Mouse (Mus musculus): ENCODE measurements around the gene Tbc1d7. TPM values are rescaled to one million over a fixed set of nuclear protein-coding genes. Genes with fewer than 3 reads are reported as not detected.

Tbc1d7 gene
- total RNA-seq, 1 experiment from 2014 or later = 6.8 TPM

- no peak for ATAC-seq (ENCODE audit: extremely low read depth, insufficient number of reproducible peaks, low FRiP score, poor library complexity, severe bottlenecking)
Observed at GRCm38 (mm10) chr13:43152005-43152520, 19.2 kb downstream of the Tbc1d7 start.

- no peak for ATAC-seq (ENCODE audit: extremely low read depth, insufficient number of reproducible peaks, low FRiP score, poor library complexity, severe bottlenecking)
Observed at GRCm38 (mm10) chr13:43149661-43150060, 21.6 kb downstream of the Tbc1d7 start.

DNA sequence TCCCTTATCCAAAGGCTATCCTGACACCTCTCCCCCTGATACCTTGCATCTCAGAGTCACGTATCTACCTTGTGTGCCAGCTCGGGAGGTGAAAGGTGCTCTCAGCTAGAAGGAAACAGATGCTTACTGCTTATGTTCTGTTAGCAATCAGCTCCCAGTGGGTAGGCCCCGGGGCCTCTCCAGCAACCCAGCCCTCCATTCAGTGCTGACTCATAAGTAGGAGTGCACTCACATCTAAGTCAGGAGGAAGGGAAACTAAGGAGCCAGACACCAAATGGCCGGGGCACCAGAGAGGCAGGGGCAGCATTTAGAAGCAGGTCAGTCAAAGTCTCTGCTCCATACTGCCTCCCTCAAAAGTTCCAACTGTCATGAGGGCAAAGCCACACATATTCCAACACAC, 22.6 kb downstream of the Tbc1d7 start:
- ATAC-seq (ENCODE audit: extremely low read depth, insufficient number of reproducible peaks, low FRiP score, poor library complexity, severe bottlenecking) = no peak

- no peak for ATAC-seq (ENCODE audit: extremely low read depth, insufficient number of reproducible peaks, low FRiP score, poor library complexity, severe bottlenecking)
Observed at GRCm38 (mm10) chr13:43146515-43147258, 24.6 kb downstream of the Tbc1d7 start.

DNA sequence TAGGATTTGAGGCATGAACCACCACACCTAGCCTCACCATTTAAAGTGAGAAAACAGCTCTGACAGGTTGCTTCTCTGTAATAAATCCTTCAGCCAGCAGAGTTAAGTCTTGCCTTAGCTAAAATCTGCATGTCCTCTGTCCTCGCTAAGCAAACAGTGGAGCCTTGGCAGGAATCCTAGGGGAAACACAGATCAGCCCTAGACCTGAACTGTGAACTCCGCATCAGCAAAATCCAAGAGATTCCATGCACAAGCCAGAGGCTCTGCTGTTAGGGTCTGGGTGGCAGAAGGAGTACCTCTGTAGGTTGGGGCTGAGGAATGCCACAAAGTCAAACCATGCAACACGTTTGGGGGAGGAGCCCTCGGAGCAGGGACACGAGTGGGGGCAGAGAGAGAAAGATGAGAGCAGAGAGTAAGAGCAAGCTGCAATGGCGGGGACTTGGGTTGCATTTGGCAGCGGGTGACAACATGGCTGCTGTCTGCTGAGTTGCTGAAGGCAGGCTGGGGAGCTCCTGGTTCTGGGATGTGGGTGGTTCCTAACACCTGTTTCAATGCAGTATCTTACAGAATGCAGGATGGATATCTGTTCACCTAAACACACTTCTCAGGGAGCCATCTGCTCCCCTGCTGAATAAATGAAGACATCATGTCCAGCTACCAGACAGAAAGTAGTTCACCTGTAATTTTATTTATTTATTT, 26.4 kb downstream of the Tbc1d7 start:
- no peak for ATAC-seq (ENCODE audit: extremely low read depth, insufficient number of reproducible peaks, low FRiP score, poor library complexity, severe bottlenecking)

- no peak for ATAC-seq (ENCODE audit: extremely low read depth, insufficient number of reproducible peaks, low FRiP score, poor library complexity, severe bottlenecking)
Observed at GRCm38 (mm10) chr13:43134468-43134867, 36.8 kb downstream of the Tbc1d7 start.

- ATAC-seq (ENCODE audit: extremely low read depth, insufficient number of reproducible peaks, low FRiP score, poor library complexity, severe bottlenecking) = no peak
Observed at GRCm38 (mm10) chr13:43133400-43133799, 37.9 kb downstream of the Tbc1d7 start.

DNA sequence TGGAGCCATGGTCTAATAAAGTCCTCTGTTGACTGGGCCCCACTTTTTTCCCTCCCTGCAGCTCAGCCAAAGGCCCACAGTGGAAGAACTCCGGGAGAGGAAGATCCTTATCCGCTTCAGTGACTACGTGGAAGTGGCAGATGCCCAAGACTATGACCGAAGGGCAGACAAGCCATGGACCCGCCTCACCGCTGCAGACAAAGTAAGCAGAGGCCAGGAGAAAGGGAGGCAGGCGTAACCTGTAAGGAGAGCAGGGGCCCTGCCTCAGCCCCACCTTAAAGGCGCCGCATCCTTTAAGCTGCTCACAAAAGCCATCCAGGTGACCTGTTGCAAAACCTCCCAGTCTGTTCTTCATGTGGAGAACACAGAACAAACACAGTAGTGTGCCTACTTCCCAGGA, 38.4 kb downstream of the Tbc1d7 start:
- no peak for ATAC-seq (ENCODE audit: extremely low read depth, insufficient number of reproducible peaks, low FRiP score, poor library complexity, severe bottlenecking)

GRCm38 (mm10) chr13:43131741-43132191, 39.5 kb downstream of the Tbc1d7 start:
- no peak for ATAC-seq (ENCODE audit: extremely low read depth, insufficient number of reproducible peaks, low FRiP score, poor library complexity, severe bottlenecking)

GRCm38 (mm10) chr13:43130161-43130560, 41.1 kb downstream of the Tbc1d7 start:
- ATAC-seq (ENCODE audit: extremely low read depth, insufficient number of reproducible peaks, low FRiP score, poor library complexity, severe bottlenecking) = no peak

GRCm38 (mm10) chr13:43124683-43125074, 46.6 kb downstream of the Tbc1d7 start:
- ATAC-seq (ENCODE audit: extremely low read depth, insufficient number of reproducible peaks, low FRiP score, poor library complexity, severe bottlenecking) = no peak

GRCm38 (mm10) chr13:43123895-43124682, 47.2 kb downstream of the Tbc1d7 start:
- no peak for ATAC-seq (ENCODE audit: extremely low read depth, insufficient number of reproducible peaks, low FRiP score, poor library complexity, severe bottlenecking)

DNA sequence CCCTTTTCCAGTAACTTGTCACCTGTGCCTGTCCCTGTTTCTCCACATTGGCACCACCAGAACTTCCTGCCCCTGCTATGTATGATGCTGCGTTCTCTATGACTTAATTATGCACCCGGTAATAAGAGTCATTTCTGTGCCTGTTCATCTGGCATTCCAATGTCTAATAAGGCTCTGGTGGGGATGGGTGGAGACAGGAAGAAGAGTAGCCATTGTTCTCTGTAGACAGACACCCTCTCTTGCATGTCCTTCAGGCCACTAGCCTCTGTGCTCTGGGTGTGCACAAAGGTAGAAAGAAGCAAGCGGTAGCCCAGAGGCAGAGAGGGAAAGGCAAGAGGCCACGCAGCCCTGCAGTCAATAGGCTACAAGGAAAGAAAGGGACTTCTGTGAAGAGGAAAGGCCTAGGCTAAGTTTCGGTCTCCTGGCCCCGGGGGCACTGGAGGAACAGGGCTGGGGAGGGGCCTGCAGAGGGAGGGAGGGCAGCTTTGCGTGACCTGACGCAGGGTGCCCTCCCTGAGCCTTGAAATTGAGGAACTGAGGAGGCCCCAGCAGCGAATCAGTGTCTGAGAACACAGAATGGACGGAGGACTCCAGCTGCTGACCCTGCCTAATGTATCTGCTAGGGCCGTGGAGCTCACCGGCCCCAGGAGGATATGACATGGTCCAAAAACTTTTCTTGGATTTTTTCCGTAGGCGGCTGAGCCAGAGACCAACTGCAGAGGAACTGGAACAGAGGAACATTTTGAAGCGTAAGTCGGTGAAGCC, 48.8 kb downstream of the Tbc1d7 start:
- ATAC-seq (ENCODE audit: extremely low read depth, insufficient number of reproducible peaks, low FRiP score, poor library complexity, severe bottlenecking) = no peak

DNA sequence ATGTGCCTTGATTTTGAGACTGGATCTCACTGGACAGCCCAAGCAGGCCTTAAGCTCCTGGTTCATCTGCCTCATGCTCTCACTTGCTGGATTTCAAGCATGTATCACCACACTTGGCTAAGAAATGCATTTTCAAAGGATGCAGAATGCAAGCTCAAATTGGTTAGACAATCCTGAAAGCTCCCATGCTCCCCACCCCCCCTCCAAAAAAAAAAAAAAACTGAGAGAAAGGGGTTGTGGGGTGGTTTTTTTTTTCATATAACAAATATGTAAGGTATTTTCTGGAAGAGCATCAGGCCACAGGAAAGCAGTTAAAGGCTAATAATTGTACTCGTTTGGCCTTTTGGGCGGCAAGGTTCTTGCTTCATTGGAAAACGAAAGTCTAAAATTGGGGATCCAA, 58.2 kb downstream of the Tbc1d7 start:
- ATAC-seq (ENCODE audit: extremely low read depth, insufficient number of reproducible peaks, low FRiP score, poor library complexity, severe bottlenecking) = no peak

DNA sequence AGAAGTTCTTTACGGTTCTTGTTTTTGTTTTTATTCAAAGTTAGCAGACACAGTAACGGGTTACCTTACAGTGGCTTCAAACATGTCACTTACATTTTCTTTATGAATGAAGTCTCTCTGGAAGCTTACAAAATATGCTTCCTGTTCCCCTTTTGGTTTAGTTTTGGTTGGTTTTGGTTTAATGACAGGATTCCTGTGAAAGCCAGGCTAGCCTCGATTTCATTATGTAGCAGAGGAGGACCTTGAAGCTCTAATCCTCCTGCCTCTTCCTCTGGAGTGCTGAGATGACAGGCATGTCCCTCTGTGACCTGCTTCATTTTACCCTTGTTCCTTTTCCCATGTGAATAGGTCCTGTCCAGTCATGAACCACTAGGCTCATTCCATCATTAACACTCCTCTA, 58.6 kb downstream of the Tbc1d7 start:
- ATAC-seq (ENCODE audit: extremely low read depth, insufficient number of reproducible peaks, low FRiP score, poor library complexity, severe bottlenecking) = no peak

DNA sequence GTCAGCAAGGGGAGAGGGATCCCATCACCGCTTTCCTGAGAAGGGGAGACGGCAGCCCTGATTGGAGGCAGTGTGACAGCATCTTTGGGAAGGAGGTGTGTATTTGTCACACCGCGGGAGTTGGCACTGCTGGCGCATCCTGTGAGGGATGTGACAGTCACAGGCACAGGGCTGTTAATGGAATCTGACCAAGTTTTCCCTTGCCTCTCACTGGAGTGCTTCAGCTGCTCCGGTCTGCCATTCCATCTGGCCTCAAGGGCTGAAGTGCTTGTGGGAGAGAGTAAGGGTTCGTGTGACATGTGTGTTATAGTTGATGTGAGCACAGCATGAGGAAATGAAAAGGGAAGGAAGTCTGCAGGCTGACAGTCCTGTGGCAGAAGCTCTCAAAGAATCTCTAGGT, 59.0 kb downstream of the Tbc1d7 start:
- ATAC-seq (ENCODE audit: extremely low read depth, insufficient number of reproducible peaks, low FRiP score, poor library complexity, severe bottlenecking) = no peak

DNA sequence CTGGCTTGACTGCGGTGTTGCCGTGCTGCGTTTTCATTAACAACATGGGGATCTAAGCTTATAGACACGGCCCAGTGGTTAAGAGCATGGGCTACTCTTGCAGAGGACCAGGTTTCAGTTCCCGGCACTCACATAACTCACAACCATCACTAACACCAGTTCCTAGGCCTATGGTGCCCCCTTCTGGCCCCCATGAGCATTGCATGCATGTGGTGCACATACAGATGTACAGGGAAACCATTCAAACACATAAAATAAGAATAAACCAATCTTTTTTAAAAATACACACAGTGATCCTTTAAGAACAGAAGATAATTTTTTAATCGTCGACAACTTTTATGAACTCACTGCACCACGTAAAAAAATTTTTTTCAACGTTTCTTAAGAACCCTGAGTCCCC, 66.8 kb downstream of the Tbc1d7 start:
- ATAC-seq (ENCODE audit: extremely low read depth, insufficient number of reproducible peaks, low FRiP score, poor library complexity, severe bottlenecking) = no peak

- ATAC-seq (ENCODE audit: extremely low read depth, insufficient number of reproducible peaks, low FRiP score, poor library complexity, severe bottlenecking) = no peak
Observed at GRCm38 (mm10) chr13:43102943-43103342, 68.4 kb downstream of the Tbc1d7 start.

All from neutrophil, adult 5-6 weeks (primary cell).